Mouse (Mus musculus) midbrain, embryonic 14.5 days (tissue): ENCODE measurements around the gene Polr2l. TPM values are rescaled to one million over a fixed set of nuclear protein-coding genes. Genes with fewer than 3 reads are reported as not detected.

ENCODE experiments used
- ATAC-seq: fragments of 200-750 bp; cut with Nextera tagmentation; 2 replicates; pipeline ENCODE4 v1.8.0; 2017; ENCODE audit warnings: moderate number of reproducible peaks, moderate library complexity; ENCODE audit not compliant: low FRiP score, low TSS enrichment
- DNase-seq: peaks from one replicate; pipeline ENCODE4 v3.0.0-alpha.2; 2015
- H3K27ac ChIP-seq: fragments of 300-500 bp; sonication (generic); replicated peaks from 2 replicates; pipeline ENCODE4 v1.5.1; 2014; ENCODE audit warnings: mild to moderate bottlenecking, low read depth, low read length, moderate library complexity
- H3K27me3 ChIP-seq: fragments of 300-500 bp; sonication (generic); 2 replicates; pipeline ENCODE4 v1.6.1; 2014; ENCODE audit warnings: low read length, control low read depth, mixed read lengths; ENCODE audit not compliant: control insufficient read depth, insufficient read depth
- H3K36me3 ChIP-seq: fragments of 300-500 bp; sonication (generic); 2 replicates; pipeline ENCODE4 v1.6.1; 2014; ENCODE audit warnings: low read length, control low read depth; ENCODE audit not compliant: control insufficient read depth, insufficient read depth
- H3K4me1 ChIP-seq: fragments of 300-500 bp; sonication (generic); 2 replicates; pipeline ENCODE4 v1.6.1; 2014; ENCODE audit warnings: mild to moderate bottlenecking, antibody characterized with exemption, low read length, control low read depth; ENCODE audit not compliant: control insufficient read depth, insufficient read depth
- H3K4me2 ChIP-seq: fragments of 300-500 bp; sonication (generic); 2 replicates; pipeline ENCODE4 v1.6.1; 2014; ENCODE audit warnings: mild to moderate bottlenecking, low read length, moderate library complexity
- H3K4me3 ChIP-seq: fragments of 300-500 bp; sonication (generic); replicated peaks from 2 replicates; pipeline ENCODE4 v1.5.1; 2014; ENCODE audit warnings: low read depth, low read length
- H3K9ac ChIP-seq: fragments of 300-500 bp; sonication (generic); replicated peaks from 2 replicates; pipeline ENCODE4 v1.6.1; 2014; ENCODE audit warnings: mild to moderate bottlenecking, low read length, moderate library complexity
- H3K9me3 ChIP-seq: fragments of 300-500 bp; sonication (generic); 2 replicates; pipeline ENCODE4 v1.6.1; 2016; ENCODE audit warnings: low read length, control low read depth, mixed read lengths; ENCODE audit not compliant: control insufficient read depth
- WGBS: fragments of 180-500 bp; shearing (Covaris S2); extraction: QIAGEN DNeasy Blood & Tissue Kit; methylation state at CpG from one replicate; pipeline ENCODE4 v1.1.7; 2014; 5-methylcytosine and 5-hydroxymethylcytosine counted together
- polyA plus RNA-seq: library from polyadenylated mRNA; unstranded; fragments of >200 nt; fragmentation: Nextera tagmentation; extraction: Ambion mirVana; gene quantifications from 2 replicates; pipeline ENCODE4 v1.2.1, GENCODE M21; 2014

Polr2l gene
- polyA plus RNA-seq, 1 experiment from 2014 or later: 75.1 TPM

DNA sequence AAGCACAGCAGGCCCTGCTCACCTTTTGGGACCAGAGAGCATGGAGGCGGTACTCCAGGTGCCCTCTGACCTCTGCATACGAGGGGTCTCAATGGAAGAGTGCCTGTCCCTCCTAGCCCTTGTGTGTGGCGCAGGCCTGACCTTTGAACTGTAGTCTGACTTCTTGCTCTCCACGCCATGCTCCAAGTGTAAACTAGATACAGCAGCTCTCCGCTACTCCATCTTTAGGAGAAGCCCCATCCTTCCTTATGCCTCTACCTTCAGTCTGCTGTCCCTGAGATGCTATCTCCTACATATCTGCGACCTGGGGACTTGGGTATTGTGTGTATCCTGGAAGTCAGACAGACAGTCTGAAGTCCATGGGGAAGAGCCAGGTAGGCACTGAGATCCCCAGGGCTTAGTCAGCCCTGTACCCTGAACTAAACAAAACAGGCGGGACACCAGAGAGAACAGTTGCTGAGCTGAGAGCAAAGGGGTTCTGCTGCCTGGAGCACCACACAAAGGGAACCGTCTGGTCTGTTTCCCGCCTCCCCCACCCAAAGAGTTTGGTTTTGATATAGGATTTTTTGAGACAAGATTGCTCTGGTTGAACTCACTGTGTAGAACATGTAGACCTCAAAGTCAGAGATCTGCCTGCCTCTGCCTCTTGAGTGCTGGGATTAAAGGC lies 38.9 kb downstream of the Polr2l start:
- ATAC-seq: no peak
- peak overlapping the region; percentile 91 for H3K4me2 ChIP-seq
- DNase-seq: no peak
- peak overlapping the region; percentile 41 for H3K4me3 ChIP-seq
- no peaks in the 10 kb centered on the region for H3K9me3 ChIP-seq
- H3K27me3 ChIP-seq: no peaks in the 10 kb centered on the region
- no peak overlapping the region; the same call in 1 of the 2 replicates for H3K9ac ChIP-seq
- WGBS: 69% methylated on average over 9 of the region's 9 CpGs
- peaks cover 21% of the 10 kb centered on the region for H3K36me3 ChIP-seq
- H3K4me1 ChIP-seq: peaks cover 26% of the 10 kb centered on the region
- no peak overlapping the region for H3K27ac ChIP-seq

DNA sequence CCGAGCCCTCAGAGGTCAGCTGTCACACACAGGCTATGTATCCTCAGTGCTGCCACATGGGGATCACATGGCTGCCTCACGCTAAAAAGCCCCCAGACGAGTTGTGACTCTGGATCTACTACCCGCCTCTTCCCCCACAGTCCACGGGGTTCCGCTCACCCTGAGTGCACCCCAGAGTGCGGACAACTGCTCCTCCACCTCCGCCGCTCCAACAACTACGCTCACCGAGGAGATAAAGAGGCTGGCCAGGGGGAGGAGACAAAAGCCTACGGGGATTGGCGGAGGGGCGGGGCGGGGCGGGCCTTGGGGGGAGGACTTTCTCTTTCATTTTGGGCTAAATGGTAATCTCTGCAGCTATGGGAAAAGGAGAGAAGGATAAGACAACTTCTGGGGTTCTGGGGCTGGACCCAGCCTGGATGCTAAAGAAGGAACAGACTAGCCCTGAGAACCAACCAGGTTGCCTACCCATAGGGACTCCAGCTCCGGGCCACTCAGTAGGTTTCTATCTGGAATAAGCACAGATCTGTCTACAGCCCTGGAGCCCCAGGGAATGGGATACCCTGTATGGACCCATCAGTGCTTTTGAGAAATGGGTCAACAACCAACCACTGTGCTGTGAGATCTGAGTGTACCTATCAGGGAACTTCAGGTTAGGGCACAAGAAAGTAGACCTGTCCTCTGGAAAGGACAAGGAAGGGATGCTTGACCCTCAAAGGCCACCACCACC lies 39.6 kb downstream of the Polr2l start:
- peak overlapping the region; percentile 75 for H3K27ac ChIP-seq
- peaks cover 26% of the 10 kb centered on the region for H3K4me1 ChIP-seq
- peaks cover 28% of the 10 kb centered on the region for H3K36me3 ChIP-seq
- peak overlapping the region; percentile 41 for H3K4me3 ChIP-seq
- H3K27me3 ChIP-seq: no peaks in the 10 kb centered on the region
- peak; percentile 71 for DNase-seq
- H3K9me3 ChIP-seq: no peaks in the 10 kb centered on the region
- H3K4me2 ChIP-seq: peak overlapping the region; percentile 91
- ATAC-seq: no peak
- WGBS: 4% methylated on average over 17 of the region's 17 CpGs
- peak overlapping the region; percentile 53 for H3K9ac ChIP-seq

DNA sequence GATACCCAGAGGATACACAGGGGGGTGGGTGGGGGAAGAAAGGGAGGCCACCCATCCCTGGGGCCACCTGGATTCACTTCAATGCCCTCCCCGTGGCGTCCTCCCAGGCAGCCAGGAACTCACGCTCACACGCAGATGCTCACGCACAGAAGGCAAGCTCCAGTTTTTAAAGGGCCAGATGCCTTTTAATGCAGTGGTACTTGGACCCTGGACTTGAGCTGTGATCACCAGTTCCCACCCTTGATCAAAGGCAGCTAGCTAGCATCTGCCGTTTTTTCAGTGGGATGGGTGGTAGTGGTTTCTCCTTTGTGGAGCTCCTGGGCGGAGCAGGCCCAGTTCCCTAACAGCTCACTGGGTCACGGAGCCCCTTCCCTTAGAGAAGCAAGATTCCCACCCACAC lies 40.5 kb downstream of the Polr2l start:
- Histone ChIP-seq H3K4me1 (peaks cover 26% of the 10 kb centered on the region), H3K4me2 (peak overlapping the region; percentile 91), H3K4me3 (peak overlapping the region; percentile 41), H3K27ac (peak overlapping the region; percentile 75), H3K27me3 (no peaks in the 10 kb centered on the region), H3K9me3 (no peaks in the 10 kb centered on the region), H3K9ac (peak overlapping the region; percentile 53), H3K36me3 (peaks cover 31% of the 10 kb centered on the region)
- WGBS: 6% methylated on average over 8 of the region's 8 CpGs
- no peak for ATAC-seq
- DNase-seq: peak; percentile 86

DNA sequence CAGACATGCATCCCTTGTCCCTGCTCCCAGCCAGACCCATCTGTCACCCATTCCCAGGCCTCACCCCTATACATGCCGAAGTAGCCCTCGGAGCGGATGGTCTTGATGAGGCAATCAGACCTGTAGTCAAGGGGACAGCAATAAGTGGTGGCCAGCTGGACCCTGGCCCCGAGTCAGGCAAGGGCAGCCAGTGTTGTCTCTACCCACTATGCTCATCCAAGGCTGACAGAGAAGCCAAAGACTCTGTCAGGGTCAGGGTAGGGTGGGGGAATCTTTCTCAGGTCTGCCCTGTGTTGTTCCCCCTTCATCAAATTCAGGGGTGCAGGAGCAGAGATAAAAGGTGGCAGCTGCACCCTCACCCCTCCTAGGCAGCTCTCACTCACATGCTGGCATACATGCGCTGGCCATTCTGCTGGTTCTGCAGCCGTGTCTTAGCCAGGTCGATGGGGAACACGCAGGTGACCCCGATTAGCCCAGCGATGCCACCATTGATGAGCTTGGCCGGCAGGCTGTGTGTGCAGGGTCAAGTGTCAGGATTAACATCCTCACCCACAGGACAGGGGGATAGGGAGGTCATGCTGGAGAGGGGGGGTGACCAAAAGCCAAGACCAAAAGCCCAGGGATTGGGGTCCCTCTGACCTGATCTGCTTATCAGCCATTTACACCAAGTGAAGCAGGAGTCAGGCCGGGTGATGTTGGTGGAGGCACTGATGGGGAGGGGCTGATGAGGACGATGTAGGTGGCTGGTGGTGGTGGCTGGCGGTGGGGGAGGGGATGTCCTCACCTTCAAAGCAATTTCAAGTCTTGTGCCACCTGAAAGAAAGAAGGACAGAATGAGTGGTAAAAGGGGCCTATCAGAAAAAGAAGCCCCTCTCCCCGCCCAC lies 41.2 kb downstream of the Polr2l start:
- DNase-seq (peak; percentile 9), ATAC-seq (no peak)
- peak overlapping the region; percentile 53 for H3K9ac ChIP-seq
- H3K36me3 ChIP-seq: peaks cover 31% of the 10 kb centered on the region
- H3K4me2 ChIP-seq: peak overlapping the region; percentile 91
- peak overlapping the region; percentile 75 for H3K27ac ChIP-seq
- WGBS: 67% methylated on average over 15 of the region's 15 CpGs
- H3K4me1 ChIP-seq: peaks cover 31% of the 10 kb centered on the region
- H3K27me3 ChIP-seq: no peaks in the 10 kb centered on the region
- H3K4me3 ChIP-seq: peak overlapping the region; percentile 41
- H3K9me3 ChIP-seq: no peaks in the 10 kb centered on the region

DNA sequence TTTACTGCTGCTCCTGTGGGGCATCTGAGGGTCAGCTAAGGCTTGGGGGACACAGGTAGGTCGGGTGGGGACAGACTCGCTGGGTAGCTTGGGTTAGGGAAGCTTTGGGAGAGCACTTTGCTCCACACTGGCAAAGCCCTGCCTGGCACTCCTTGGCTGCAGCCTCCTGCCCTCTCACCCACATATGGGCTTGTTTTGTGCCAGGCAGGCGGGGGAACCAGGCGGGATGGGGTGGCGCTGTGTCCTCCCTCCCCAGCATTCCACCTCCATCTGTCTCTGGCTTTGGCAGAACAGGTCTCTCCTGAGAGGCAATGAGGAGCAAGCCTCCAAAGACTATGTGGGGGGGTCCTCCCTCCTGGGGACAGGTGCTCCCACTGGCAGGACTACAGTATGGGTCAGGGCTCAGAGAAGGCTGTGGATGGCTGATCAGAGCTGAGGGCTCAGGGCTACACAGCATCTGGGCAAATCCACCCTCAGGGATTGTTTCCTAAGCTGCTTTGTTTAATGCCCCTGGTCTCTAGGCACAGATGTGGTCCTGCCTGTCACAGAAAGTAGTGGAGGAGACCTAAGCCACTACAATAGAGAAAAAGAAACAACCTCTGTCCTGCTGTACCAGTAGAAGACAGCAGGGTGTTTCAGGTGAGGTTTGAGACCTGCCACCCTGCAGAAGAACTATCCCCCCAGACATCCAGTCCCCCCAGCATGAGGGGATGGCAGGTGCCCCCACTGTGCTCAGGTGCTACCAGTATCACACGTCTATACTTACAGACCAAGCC lies 42.0 kb downstream of the Polr2l start:
- peak overlapping the region; percentile 53 for H3K9ac ChIP-seq
- peak overlapping the region; percentile 91 for H3K4me2 ChIP-seq
- no peaks in the 10 kb centered on the region for H3K27me3 ChIP-seq
- H3K36me3 ChIP-seq: peaks cover 31% of the 10 kb centered on the region
- H3K4me1 ChIP-seq: peaks cover 38% of the 10 kb centered on the region
- H3K27ac ChIP-seq: no peak overlapping the region
- no peaks in the 10 kb centered on the region for H3K9me3 ChIP-seq
- 87% methylated on average over 6 of the region's 6 CpGs for WGBS
- DNase-seq (no peak), ATAC-seq (no peak)
- H3K4me3 ChIP-seq: no peak overlapping the region

DNA sequence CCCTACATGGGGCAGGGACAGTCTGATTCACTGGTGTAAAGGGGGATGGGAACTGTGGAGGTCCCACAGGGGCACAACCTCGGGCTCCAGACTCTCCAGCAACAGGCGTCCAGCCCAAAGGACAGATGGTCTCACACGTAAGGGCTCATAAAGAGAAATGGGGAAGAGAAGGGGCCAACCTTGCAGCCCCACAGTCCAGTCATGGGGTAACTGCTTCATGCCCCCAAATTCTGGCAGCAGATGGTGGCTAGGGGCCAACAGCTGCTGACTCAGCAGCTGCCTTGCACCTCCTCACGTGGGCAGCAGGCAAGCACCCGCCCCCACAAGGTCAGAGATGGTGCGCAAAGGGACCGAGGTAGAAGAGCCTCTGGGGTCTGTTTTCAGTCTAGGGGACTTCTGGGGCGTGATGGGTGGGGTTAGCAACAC lies 42.7 kb downstream of the Polr2l start:
- 91% methylated on average over 8 of the region's 8 CpGs for WGBS
- H3K9me3 ChIP-seq: no peaks in the 10 kb centered on the region
- H3K27me3 ChIP-seq: no peaks in the 10 kb centered on the region
- no peak overlapping the region for H3K4me2 ChIP-seq
- no peak for ATAC-seq
- no peak overlapping the region; the same call in 1 of the 2 replicates for H3K9ac ChIP-seq
- peaks cover 38% of the 10 kb centered on the region for H3K4me1 ChIP-seq
- no peak overlapping the region for H3K27ac ChIP-seq
- DNase-seq: no peak
- no peak overlapping the region for H3K4me3 ChIP-seq
- peaks cover 35% of the 10 kb centered on the region for H3K36me3 ChIP-seq

DNA sequence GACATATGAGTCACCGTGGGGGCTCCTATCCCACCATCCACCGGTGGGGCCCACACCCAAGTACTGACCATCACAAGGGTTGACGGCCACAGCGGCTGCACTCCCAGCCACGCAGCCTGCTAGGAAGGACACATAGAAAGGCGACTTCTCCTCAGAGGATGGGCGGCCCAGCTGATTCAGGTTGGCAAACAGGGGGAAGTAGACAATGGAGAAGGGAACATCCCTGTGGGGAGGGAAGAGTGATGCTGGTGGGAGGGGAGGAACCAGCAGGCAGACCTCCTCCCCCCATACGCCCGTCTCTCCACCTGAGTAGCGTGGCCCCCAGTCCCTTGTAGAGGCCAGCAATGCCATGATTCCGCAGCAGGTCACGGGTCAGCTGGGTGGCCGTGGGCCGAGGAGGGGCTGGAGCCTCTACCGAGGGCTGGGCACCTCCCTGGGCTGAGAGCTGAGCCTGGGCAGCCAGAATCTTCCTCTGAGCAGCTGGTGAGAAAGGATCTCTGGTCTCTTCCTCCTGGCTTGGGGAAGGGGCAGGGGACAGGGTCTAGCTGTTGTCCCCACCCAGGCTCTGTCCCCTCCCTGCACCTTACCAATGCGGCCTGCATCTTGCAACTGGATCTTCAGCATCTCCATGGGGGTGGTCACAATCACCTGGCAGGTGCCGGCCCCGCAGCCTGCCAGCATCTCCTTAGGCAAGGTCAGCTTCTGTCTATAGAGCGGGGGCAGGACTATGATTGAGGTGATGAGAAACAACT lies 43.3 kb downstream of the Polr2l start:
- peaks cover 33% of the 10 kb centered on the region for H3K4me1 ChIP-seq
- WGBS: 93% methylated on average over 19 of the region's 19 CpGs
- ATAC-seq: no peak

More for the DNA sequence above, 43.3 kb downstream of the Polr2l start:
- Histone ChIP-seq H3K9me3 (no peaks in the 10 kb centered on the region), H3K36me3 (peaks cover 41% of the 10 kb centered on the region), H3K27me3 (no peaks in the 10 kb centered on the region), H3K4me2 (no peak overlapping the region), H3K9ac (no peak overlapping the region), H3K27ac (no peak overlapping the region), H3K4me3 (no peak overlapping the region)
- no peak for DNase-seq
